Mouse (Mus musculus) MEL (cell line): ENCODE data around the gene Lrba. TPM values are rescaled to one million over a fixed set of nuclear protein-coding genes. Genes with fewer than 3 reads are reported as not detected.

Experiments
- DNase-seq: peaks from one replicate; pipeline ENCODE4 v3.0.0; 2011; ENCODE audit warnings: low read depth, low spot score
- H3K27ac ChIP-seq: 2 replicates; pipeline ENCODE4 v1.5.1; 2012; ENCODE audit warnings: low read depth, mild to moderate bottlenecking, control low read depth, low read length, moderate library complexity; ENCODE audit not compliant: control insufficient read depth
- H3K27me3 ChIP-seq, 2 experiments: fragments of 150-350 bp in 1 of 2; sonication (generic) in 1 of 2; 2 replicates each; pipeline ENCODE4 v1.6.1; 2012; ENCODE audit warnings: low read length in 2 of 2, mild to moderate bottlenecking in 2 of 2, improper control_type of control experiment in 1 of 2, moderate library complexity in 1 of 2; ENCODE audit not compliant: insufficient read depth in 2 of 2, control insufficient read depth in 1 of 2
- H3K36me3 ChIP-seq, 2 experiments: 2 replicates each; pipeline ENCODE4 v1.6.1; 2012 to 2014; ENCODE audit warnings: low read length in 2 of 2, improper control_type of control experiment in 1 of 2, inconsistent platforms in 1 of 2, mild to moderate bottlenecking in 1 of 2; ENCODE audit not compliant: insufficient read depth in 2 of 2, control insufficient read depth in 1 of 2
- H3K4me1 ChIP-seq, 2 experiments: fragments of 150-350 bp in 1 of 2; sonication (generic) in 1 of 2; 2 replicates each; pipeline ENCODE4 v1.6.1; 2012; ENCODE audit warnings: low read length in 2 of 2, improper control_type of control experiment in 1 of 2, mild to moderate bottlenecking in 1 of 2; ENCODE audit not compliant: insufficient read depth in 2 of 2, control insufficient read depth in 1 of 2
- H3K4me3 ChIP-seq, 2 experiments: fragments of 150-350 bp in 1 of 2; sonication (generic) in 1 of 2; 2 replicates each; pipeline ENCODE4 v1.5.1; 2012; ENCODE audit warnings: low read depth in 2 of 2, low read length in 2 of 2, mild to moderate bottlenecking in 2 of 2, moderate library complexity in 2 of 2, control low read depth in 1 of 2, improper control_type of control experiment in 1 of 2; ENCODE audit not compliant: control insufficient read depth in 1 of 2, insufficient read depth in 1 of 2
- H3K79me2 ChIP-seq: 2 replicates; pipeline ENCODE4 v1.6.1; 2012; ENCODE audit warnings: mild to moderate bottlenecking, low read length, moderate library complexity; ENCODE audit not compliant: control insufficient read depth, poor library complexity, insufficient read depth
- H3K9ac ChIP-seq: 2 replicates; pipeline ENCODE4 v1.6.1; 2012; ENCODE audit warnings: low read depth, mild to moderate bottlenecking, control low read depth, low read length, moderate library complexity; ENCODE audit not compliant: control insufficient read depth, poor library complexity, severe bottlenecking
- H3K9me3 ChIP-seq: fragments of 150-350 bp; sonication (generic); replicated peaks from 2 replicates; pipeline ENCODE4 v1.6.1; 2012; ENCODE audit warnings: mild to moderate bottlenecking, low read length, improper control_type of control experiment, moderate library complexity; ENCODE audit not compliant: insufficient read depth
- CHD1 ChIP-seq: IDR thresholded peaks from 2 replicates; pipeline ENCODE4 v1.6.1; 2012; ENCODE audit warnings: low read depth, mild to moderate bottlenecking, inconsistent platforms, low read length, improper control_type of control experiment
- CTCF ChIP-seq, 3 experiments: IDR thresholded peaks in 2 of 3; conservative IDR thresholded peaks in 1 of 3; 2 replicates each; pipeline ENCODE4 v1.5.1; 2011 to 2012; ENCODE audit warnings: low read length in 3 of 3, low read depth in 2 of 3, mild to moderate bottlenecking in 2 of 3, improper control_type of control experiment in 1 of 3, inconsistent platforms in 1 of 3, mixed read lengths in 1 of 3, moderate library complexity in 1 of 3; ENCODE audit not compliant: control insufficient read depth in 1 of 3, insufficient read depth in 1 of 3, poor library complexity in 1 of 3, severe bottlenecking in 1 of 3
- EP300 ChIP-seq, 2 experiments: IDR thresholded peaks; 2 replicates each; pipeline ENCODE4 v1.6.1; 2011; ENCODE audit warnings: improper control_type of control experiment in 2 of 2, low read length in 2 of 2, low read depth in 1 of 2, mild to moderate bottlenecking in 1 of 2
- GABPA ChIP-seq: IDR thresholded peaks from 2 replicates; pipeline ENCODE4 v1.6.1; 2012; ENCODE audit warnings: low read depth, mild to moderate bottlenecking, inconsistent platforms, low read length, improper control_type of control experiment, moderate library complexity
- GATA1 ChIP-seq: IDR thresholded peaks from 2 replicates; pipeline ENCODE4 v1.6.1; 2011; ENCODE audit warnings: low read depth, low read length, improper control_type of control experiment
- HCFC1 ChIP-seq: IDR thresholded peaks from 2 replicates; pipeline ENCODE4 v1.6.1; 2012; ENCODE audit warnings: low read depth, mild to moderate bottlenecking, inconsistent platforms, low read length, improper control_type of control experiment, moderate library complexity
- JUND ChIP-seq: IDR thresholded peaks from 2 replicates; pipeline ENCODE4 v1.6.1; 2011; ENCODE audit warnings: low read depth, mild to moderate bottlenecking, improper control_type of control experiment, low read length
- MAX ChIP-seq: IDR thresholded peaks from 2 replicates; pipeline ENCODE4 v1.6.1; 2011; ENCODE audit warnings: low read length, improper control_type of control experiment
- MAZ ChIP-seq: IDR thresholded peaks from 2 replicates; pipeline ENCODE4 v1.6.1; 2012; ENCODE audit warnings: low read depth, mild to moderate bottlenecking, inconsistent platforms, low read length, improper control_type of control experiment
- MEF2A ChIP-seq: IDR thresholded peaks from 2 replicates; pipeline ENCODE4 v1.6.1; 2014; ENCODE audit warnings: low read depth, mild to moderate bottlenecking, inconsistent platforms, low read length, improper control_type of control experiment; ENCODE audit not compliant: poor library complexity, insufficient replicate concordance, severe bottlenecking; ENCODE audit errors: extremely low read depth
- MXI1 ChIP-seq: IDR thresholded peaks from 2 replicates; pipeline ENCODE4 v1.6.1; 2011; ENCODE audit warnings: mild to moderate bottlenecking, low read depth, low read length, improper control_type of control experiment
- MYB ChIP-seq: IDR thresholded peaks from 2 replicates; pipeline ENCODE4 v1.6.1; 2011; ENCODE audit warnings: mild to moderate bottlenecking, low read depth, low read length, improper control_type of control experiment
- MYC ChIP-seq: IDR thresholded peaks from 2 replicates; pipeline ENCODE4 v1.6.1; 2011; ENCODE audit warnings: low read depth, mild to moderate bottlenecking, low read length, improper control_type of control experiment, moderate library complexity
- POLR2A ChIP-seq, 2 experiments: IDR thresholded peaks; 2 replicates each; pipeline ENCODE4 v1.6.1; 2011 to 2012; ENCODE audit warnings: low read length in 2 of 2, mild to moderate bottlenecking in 2 of 2, control low read depth in 1 of 2, improper control_type of control experiment in 1 of 2, low read depth in 1 of 2, moderate library complexity in 1 of 2; ENCODE audit not compliant: control insufficient read depth in 1 of 2, insufficient read depth in 1 of 2, poor library complexity in 1 of 2
- POLR2AphosphoS2 ChIP-seq: IDR thresholded peaks from 2 replicates; pipeline ENCODE4 v1.6.1; 2011; ENCODE audit warnings: low read length, improper control_type of control experiment
- POLR2AphosphoS5 ChIP-seq: IDR thresholded peaks from 2 replicates; pipeline ENCODE4 v1.6.1; 2012; ENCODE audit warnings: low read depth, borderline replicate concordance, mild to moderate bottlenecking, inconsistent platforms, low read length, moderate library complexity, mixed read lengths
- SIN3A ChIP-seq: IDR thresholded peaks from 2 replicates; pipeline ENCODE4 v1.6.1; 2012; ENCODE audit warnings: low read length, improper control_type of control experiment, inconsistent platforms
- SMC3 ChIP-seq: IDR thresholded peaks from 2 replicates; pipeline ENCODE4 v1.6.1; 2011; ENCODE audit warnings: low read depth, low read length, improper control_type of control experiment
- TAL1 ChIP-seq: IDR thresholded peaks from 2 replicates; pipeline ENCODE4 v1.6.1; 2012; ENCODE audit warnings: mild to moderate bottlenecking, inconsistent platforms, low read length, moderate library complexity, mixed read lengths
- TBP ChIP-seq: IDR thresholded peaks from 2 replicates; pipeline ENCODE4 v1.8.0; 2011; ENCODE audit warnings: low read depth, low read length, improper control_type of control experiment
- UBTF ChIP-seq: IDR thresholded peaks from 2 replicates; pipeline ENCODE4 v1.6.1; 2012; ENCODE audit warnings: low read depth, mild to moderate bottlenecking, inconsistent platforms, low read length, improper control_type of control experiment, moderate library complexity, borderline replicate concordance; ENCODE audit not compliant: insufficient read depth
- USF1 ChIP-seq: IDR thresholded peaks from 2 replicates; pipeline ENCODE4 v1.6.1; 2014; ENCODE audit warnings: low read depth, mild to moderate bottlenecking, inconsistent platforms, low read length, improper control_type of control experiment, moderate library complexity
- USF2 ChIP-seq, 2 experiments: IDR thresholded peaks; 2 replicates each; pipeline ENCODE4 v1.6.1; 2011 to 2012; ENCODE audit warnings: improper control_type of control experiment in 2 of 2, low read length in 2 of 2, borderline replicate concordance in 1 of 2, inconsistent platforms in 1 of 2, low read depth in 1 of 2, mild to moderate bottlenecking in 1 of 2; ENCODE audit not compliant: insufficient read depth in 1 of 2
- ZC3H11A ChIP-seq: IDR thresholded peaks from 2 replicates; pipeline ENCODE4 v1.6.1; 2012; ENCODE audit warnings: low read depth, mild to moderate bottlenecking, inconsistent platforms, low read length, improper control_type of control experiment
- ZMIZ1 ChIP-seq: IDR thresholded peaks from 2 replicates; pipeline ENCODE4 v1.6.1; 2012; ENCODE audit warnings: low read depth, mild to moderate bottlenecking, inconsistent platforms, low read length, improper control_type of control experiment, moderate library complexity
- ZNF384 ChIP-seq: IDR thresholded peaks from 2 replicates; pipeline ENCODE4 v1.6.1; 2012; ENCODE audit warnings: low read depth, mild to moderate bottlenecking, inconsistent platforms, low read length, improper control_type of control experiment
- polyA plus RNA-seq, 2 experiments: library from polyadenylated mRNA; stranded (reverse) in 1 of 2; unstranded in 1 of 2; fragments of >175 nt in 1 of 2; fragments of >200 nt in 1 of 2; gene quantifications; 2 replicates each; pipeline versions ENCODE4 v1.2.1 to v1.2.4; 2012; ENCODE audit warnings: low replicate concordance in 2 of 2, low read depth in 1 of 2; ENCODE audit not compliant: insufficient read length in 2 of 2, insufficient read depth in 1 of 2, missing spikeins in 1 of 2
- total RNA-seq: library from RNA; depleted of rRNA; stranded (reverse); fragments of 300-350 nt; gene quantifications from 2 replicates; pipeline ENCODE4 v1.2.3, GENCODE M21; 2012; rRNA removed

Lrba gene
- total RNA-seq (10.9 and 14.8 TPM in 2 replicates), polyA plus RNA-seq (10 to 100 TPM in 1 of 2 experiments, not detected in 1; 17.9 TPM)

DNA sequence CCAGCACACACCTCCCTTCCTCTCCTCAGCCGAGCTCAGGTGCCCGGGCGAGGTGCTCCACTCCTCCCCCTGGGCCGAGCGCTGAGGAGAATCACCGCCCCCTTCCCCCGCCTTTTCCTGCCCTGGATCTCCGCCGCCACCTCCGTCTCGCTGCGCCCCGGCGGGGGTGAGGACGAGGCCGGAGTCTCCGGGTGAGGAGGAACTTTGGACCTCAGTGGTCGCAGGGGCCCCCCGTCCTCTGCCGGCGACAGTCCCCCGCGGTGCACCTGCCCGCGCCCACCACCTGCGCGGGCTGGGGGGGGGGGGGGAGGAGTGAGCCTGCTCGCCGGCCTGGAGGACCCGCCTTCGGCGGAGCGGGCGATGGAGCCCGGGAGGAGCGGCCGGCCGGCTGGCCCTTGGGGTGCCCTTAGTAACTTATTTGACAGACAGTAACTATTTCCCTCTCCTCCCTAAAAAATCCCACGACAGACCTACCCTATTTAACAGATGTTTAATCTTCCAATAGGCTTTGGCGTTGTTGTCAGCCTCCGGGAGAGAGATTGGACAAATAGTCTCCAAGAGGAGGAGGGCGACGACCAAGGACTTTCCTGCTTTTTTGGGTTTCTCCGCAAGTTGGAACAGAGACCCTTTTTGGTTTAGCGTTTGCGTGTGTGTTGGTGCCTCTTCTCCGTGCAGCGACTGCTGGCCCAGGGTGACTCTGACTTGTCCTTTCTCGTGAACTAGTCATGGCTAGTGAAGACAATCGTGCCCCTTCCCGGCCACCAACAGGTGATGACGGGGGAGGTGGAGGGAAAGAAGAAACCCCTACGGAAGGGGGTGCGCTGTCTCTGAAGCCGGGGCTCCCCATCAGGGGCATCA is at the start of gene Lrba:
Lrba (plus strand) TSS at position 117 of the 858 bp plus-strand sequence.
- peak within 1 kb of the TSS; percentile 99 for H3K9ac ChIP-seq
- no peaks in the 10 kb centered on the region for H3K27me3 ChIP-seq
- DNase-seq, result peak; percentile 86
- H3K27ac ChIP-seq, result peak within 1 kb of the TSS; percentile 86
- peak within 1 kb of the TSS; percentile 90 to 97 for H3K4me3 ChIP-seq
- H3K36me3 ChIP-seq, result peaks cover 0 to 12% of the 10 kb centered on the region in 2 experiments; a peak in 2 of 4 replicates
- H3K79me2 ChIP-seq, result peaks cover 13% of the 10 kb centered on the region
- H3K4me1 ChIP-seq, result no peaks in the 10 kb centered on the region; a peak in 3 of 4 replicates
- no peak for TF ChIP-seq CHD1
- no peak for TF ChIP-seq MAX
- no peak for TF ChIP-seq GABPA
- no peak for TF ChIP-seq POLR2AphosphoS5
- TF ChIP-seq MEF2A, result no peak
- peak; percentile 86; the same call in 1 of the 2 replicates for TF ChIP-seq UBTF
- TF ChIP-seq CTCF (IDR thresholded peaks at IDR 0.05 in 2 of 3, conservative IDR thresholded peaks at IDR 0.05 in 1 of 3; ENCODE audit: control insufficient read depth in 1 of 3, insufficient read depth in 1 of 3, low read depth in 2 of 3, low read length in 3 of 3, poor library complexity in 1 of 3, severe bottlenecking in 1 of 3), result no peak
- no peak for TF ChIP-seq TAL1
- no peak; a peak in 1 of 4 replicates for TF ChIP-seq POLR2A (IDR thresholded peaks at IDR 0.05; ENCODE audit: control insufficient read depth in 1 of 2, insufficient read depth in 1 of 2, low read depth in 1 of 2, low read length in 2 of 2, poor library complexity in 1 of 2)
- peak; percentile 75 for TF ChIP-seq MAZ
- TF ChIP-seq USF1, result no peak
- no peak for TF ChIP-seq MXI1
- TF ChIP-seq POLR2AphosphoS2, result 0 out of 2 replicates have a peak, but pooled peaks have one; percentile 1
- TF ChIP-seq USF2 (IDR thresholded peaks at IDR 0.05; ENCODE audit: borderline replicate concordance in 1 of 2, insufficient read depth in 1 of 2, low read depth in 1 of 2, low read length in 2 of 2), result no peak
- TF ChIP-seq MYC, result 0 out of 2 replicates have a peak, but pooled peaks have one; percentile 41
- no peak for TF ChIP-seq ZC3H11A
- TF ChIP-seq TBP, result no peak
- no peak for TF ChIP-seq GATA1
- TF ChIP-seq EP300 (IDR thresholded peaks at IDR 0.05; ENCODE audit: low read depth in 1 of 2, low read length in 2 of 2), result no peak
- 0 out of 2 replicates have a peak, but pooled peaks have one; percentile 12 for TF ChIP-seq ZMIZ1
- TF ChIP-seq ZNF384, result no peak
- TF ChIP-seq HCFC1, result no peak
- no peak for TF ChIP-seq JUND
- TF ChIP-seq SIN3A, result peak; percentile 33; the same call in 1 of the 2 replicates
- no peak for TF ChIP-seq SMC3
- TF ChIP-seq MYB, result no peak
- TF ChIP-seq, all 39 proteins: peak for 6
- H3K9me3 ChIP-seq, result no peaks in the 10 kb centered on the region
